Mouse (Mus musculus) retina, postnatal 7 days (tissue): ENCODE measurements around the gene Alx1.

Experiments used
- DNase-seq: peaks from one replicate; pipeline ENCODE4 v3.0.0-alpha.2; 2012; ENCODE audit warnings: low read depth, low spot score

Gene Alx1

GRCm38 (mm10) chr10:103029730-103030490 is at the start of gene Alx1:
Gene Alx1 (minus strand): TSS chr10:103030215.
- DNase-seq = no peak

DNA sequence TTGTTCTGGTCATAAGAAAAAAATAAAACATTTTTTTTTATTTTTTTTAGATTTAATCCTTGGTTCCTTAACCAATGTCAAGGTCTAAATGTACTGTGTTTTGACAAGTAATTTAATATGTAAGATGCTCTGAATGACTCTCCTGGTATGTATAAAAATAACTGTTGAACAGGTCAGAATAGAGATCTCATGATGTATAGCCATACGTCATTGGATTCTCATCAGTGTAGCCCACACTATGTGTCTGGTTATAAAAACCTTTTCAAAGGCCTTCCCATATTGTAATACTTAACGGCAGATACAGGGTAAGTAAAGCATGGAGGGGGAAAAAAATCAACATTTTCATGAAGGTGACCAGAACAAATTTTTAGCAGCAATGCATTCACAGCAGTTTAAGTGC is 19.6 kb upstream of the Alx1 start:
- no peak for DNase-seq

DNA sequence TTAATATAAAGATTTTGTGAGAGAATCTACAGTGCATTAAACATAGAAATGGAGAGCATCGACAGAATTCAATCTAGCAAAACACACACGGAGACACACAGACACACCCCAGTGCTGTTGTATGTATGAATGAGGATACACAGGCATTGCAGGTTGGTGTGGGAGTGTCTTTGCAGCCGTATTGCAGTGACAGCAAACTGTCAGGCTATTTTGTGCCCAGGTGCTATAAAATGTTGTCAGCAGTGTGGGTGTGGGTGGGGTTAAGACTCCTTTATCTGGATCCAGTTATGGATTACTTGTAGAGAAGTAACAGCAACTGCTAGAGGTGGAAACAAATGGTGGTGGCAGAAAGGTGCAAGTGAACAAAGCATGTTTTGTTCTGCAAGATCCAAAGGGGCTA is 16.6 kb upstream of the Alx1 start:
- DNase-seq = no peak

DNA sequence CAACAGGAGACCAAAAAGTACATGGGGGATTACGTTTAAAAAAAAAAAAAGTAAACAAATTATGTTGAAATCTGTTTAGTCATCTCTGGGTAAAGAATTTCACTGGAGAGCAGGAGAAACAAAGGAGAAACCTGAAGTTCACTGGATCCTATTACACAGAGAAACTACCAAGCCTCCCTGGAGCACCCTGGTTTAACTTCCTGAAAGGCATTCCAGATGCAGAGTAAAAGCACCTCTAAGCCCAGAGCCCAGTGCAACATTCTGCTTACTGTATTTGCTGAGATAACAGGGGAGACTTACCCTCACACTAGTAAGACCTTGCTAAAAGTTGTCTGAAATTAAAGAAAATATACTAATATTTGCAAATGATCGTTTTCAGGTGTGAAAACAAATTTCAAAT is 15.0 kb upstream of the Alx1 start:
- no peak for DNase-seq

GRCm38 (mm10) chr10:103035002-103035640 is 5.1 kb upstream of the Alx1 start:
- no peak for DNase-seq

DNA sequence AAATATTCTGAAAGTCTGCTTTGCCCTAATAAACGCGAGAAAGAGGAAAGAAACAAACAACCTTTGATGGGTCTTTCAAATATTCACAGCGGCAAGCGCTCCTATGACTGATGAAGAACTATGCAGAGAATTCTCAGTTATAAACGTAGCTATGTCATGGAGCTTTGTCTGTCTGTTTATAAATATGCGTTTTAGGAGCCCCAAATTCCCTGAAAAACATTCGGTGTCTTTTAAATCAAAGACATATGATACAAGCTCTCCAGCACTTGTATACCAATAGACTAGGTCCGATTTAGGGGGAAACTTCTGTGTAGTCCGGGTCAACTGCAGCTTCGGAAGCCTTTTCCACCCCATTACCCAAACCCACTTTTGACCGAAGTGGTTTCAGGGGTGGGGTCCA is 916 bp upstream of the Alx1 start:
- DNase-seq = no peak

- DNase-seq = no peak
Observed at GRCm38 (mm10) chr10:103029132-103029729, 784 bp downstream of the Alx1 start.

DNA sequence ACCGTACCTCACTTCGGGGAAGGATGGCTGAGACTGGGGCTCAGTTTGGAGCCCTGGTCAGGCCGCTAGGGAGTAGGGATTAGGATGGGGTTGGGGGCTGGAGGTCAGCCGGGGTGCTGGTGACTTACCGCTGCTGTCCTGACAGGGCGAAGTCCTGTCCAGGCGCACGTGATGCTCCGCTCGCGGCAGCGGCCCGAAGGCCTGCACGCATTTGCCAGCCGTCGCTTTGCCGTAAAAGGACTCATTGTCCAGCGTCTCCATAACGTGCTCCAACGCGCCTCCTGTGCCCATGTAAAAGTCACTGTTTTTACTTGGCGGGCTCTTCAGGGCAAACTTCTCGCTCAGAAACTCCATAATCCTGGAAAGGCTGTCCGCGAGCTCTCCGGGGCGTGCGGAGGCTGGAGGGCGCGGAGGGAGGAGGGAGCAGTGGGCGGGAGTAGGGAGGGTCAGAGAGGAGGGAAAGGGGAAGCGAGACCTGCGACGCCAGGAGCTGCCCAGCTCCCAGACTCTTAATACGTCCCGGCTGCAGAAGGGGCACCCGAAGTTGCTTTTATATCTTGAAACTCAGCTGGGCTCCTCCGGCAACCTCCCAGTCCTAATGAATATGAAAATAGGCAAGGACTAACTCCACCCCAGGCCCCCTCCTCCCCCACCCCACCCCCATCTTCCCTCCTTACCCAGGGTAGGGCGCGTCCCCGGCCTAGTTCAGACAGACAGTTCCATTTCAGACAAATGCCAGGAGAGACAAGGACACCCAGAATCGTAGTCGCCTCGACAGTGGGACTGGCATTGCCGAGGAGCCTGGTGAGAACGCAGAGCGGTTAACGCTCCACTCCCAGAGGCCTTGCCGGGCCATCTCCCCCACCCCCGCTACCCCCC is 1.5 kb downstream of the Alx1 start:
- no peak for DNase-seq

- no peak for DNase-seq
Observed at GRCm38 (mm10) chr10:103027931-103028252, 2.1 kb downstream of the Alx1 start.

DNA sequence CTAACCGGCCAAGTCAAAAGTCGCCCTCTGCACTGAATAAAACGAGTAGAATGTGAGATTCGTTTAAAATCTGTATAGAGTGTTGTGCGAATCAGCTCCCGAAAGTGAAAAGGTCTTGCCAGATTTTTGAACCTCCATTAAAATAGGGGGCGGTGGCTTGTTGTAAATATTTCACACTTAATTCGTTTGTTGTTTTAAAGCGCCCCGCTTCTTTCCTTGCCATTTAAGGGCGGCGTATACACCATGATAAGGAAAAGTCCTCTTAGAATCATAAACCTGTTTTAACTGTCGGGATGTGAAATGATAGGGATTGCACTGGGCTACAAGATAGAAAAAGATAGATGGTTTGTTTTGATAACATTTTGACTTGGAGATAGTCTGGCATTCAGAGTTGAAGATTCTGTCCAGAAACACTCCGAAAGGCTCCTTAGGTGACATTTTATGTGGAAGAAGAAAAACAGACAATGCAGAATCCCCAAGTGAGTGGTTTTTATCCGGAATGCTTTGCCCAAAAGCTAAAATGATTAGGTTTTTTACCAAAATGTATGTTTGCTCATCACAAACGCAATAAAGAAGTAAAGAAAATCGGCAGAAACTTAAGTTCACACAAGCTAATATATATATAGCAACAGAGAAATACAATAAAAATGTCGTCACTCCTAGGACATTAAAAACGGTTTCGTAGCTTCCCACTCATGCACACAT is 2.6 kb downstream of the Alx1 start:
- DNase-seq = no peak

DNA sequence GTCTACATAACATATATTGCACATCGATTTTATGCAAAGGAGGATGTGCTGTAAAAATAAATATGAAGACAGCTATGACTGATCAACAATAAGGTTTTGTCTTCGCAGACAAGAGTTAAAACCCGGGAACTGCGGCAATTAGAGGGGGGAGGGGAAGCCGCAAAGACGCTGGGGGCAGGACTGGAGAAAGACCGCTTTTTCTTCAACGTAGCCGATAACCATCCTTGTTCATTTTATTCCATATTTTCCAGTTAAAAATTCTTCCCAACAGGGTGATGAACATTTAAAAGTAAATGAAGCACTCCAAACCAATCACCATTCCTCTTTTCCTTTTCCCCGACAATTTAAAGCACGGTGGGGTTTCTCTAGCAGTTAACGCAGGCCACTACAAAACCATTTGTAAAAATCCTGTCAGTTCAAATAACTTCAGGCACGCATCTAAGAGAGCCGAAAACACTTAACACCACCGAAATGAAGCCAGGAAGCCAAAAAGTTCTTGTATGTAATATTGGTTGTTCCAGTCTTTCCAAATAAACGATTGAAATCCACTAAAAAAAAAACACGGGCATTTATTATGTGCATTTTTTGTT is 3.3 kb downstream of the Alx1 start:
- DNase-seq = no peak

- DNase-seq = no peak
Observed at GRCm38 (mm10) chr10:103002556-103002955, 27.5 kb downstream of the Alx1 start.

DNA sequence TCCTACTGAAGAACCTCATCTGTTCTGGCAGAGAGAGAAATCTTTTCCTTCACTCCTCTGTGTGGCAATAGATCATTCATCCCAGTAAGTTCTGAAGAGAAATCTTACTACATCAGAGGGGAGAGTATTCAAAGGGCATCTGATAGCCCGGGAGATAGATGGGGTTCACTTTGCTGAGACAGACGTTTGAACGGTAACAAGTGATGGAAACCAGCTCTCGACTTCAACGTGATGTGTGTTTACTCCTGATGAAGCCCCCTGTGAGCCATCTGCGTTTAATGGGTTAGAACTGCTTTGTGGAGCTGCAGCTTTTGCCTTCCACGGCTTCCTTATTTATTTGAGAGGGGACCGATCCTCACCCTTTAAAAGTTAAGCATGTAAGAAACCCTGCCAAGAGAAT is 29.1 kb downstream of the Alx1 start:
- no peak for DNase-seq

DNA sequence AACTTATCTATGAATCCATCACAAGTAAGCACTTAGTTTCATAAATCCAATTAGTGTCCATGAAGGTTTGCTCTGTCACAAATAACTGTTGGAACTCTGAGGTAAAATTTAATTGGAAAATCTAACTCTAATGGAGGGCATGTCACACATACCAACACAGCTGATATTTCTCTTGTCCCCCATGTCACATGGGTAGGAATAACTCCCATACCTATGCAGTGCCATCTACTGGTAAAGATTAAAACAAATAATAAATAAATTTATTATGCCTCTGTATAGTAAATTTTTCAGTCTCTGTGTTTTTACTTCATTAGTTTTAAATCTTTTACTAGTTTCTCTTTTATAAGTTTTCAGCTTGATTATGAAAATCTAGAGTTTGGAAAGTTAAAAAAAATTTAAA is 30.4 kb downstream of the Alx1 start:
- no peak for DNase-seq

- DNase-seq = no peak
Observed at GRCm38 (mm10) chr10:102975106-102975505, 54.9 kb downstream of the Alx1 start.

DNA sequence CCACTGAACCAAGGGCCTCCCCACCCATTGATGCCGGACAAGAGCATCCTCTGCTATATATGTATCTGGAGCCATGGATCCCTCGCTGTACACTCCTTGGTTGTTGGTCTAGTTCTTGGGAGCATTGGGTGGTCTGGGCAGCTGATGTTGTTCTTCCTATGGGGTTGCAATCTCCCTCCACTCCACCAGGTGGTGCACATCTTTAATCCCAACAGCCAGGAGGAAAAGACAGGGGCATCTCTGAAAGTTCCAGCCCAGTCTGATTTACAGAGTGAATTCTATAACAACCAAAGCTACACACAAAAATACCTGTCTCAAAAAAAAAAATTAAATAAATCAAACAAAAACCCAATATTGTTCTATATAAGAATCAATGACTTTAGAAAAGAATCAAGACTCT is 70.4 kb downstream of the Alx1 start:
- no peak for DNase-seq
